Mouse (Mus musculus) common myeloid progenitor, adult 5-6 weeks (primary cell): ENCODE data around the gene Abhd2. TPM values are rescaled to one million over a fixed set of nuclear protein-coding genes. Genes with fewer than 3 reads are reported as not detected.

Source experiments
- ATAC-seq: replicated peaks from 2 replicates; pipeline ENCODE4 v1.8.0; 2016; ENCODE audit warnings: low read depth, mild to moderate bottlenecking, moderate TSS enrichment, inconsistent platforms; ENCODE audit not compliant: poor library complexity, severe bottlenecking
- total RNA-seq: library from RNA; stranded (forward); fragments of 200-1000, 187-1606 nt; gene quantifications from 2 replicates; pipeline ENCODE4 v1.2.3, GENCODE M21; 2017

Abhd2 gene
- total RNA-seq, 1 experiment from 2014 or later: 32.5 TPM

GRCm38 (mm10) chr7:79285408-79285807 is 12.4 kb downstream of the Abhd2 start:
- no peak for ATAC-seq

- peak; percentile 45 for ATAC-seq
Observed at GRCm38 (mm10) chr7:79287226-79287625, 14.2 kb downstream of the Abhd2 start.

- no peak for ATAC-seq
Observed at GRCm38 (mm10) chr7:79287928-79288327, 14.9 kb downstream of the Abhd2 start.

GRCm38 (mm10) chr7:79288422-79288821 is 15.4 kb downstream of the Abhd2 start:
- ATAC-seq: no peak

- no peak for ATAC-seq
Observed at GRCm38 (mm10) chr7:79293605-79294232, 20.7 kb downstream of the Abhd2 start.

GRCm38 (mm10) chr7:79294449-79294980 is 21.5 kb downstream of the Abhd2 start:
- peak; percentile 63 for ATAC-seq

GRCm38 (mm10) chr7:79295196-79295826 is 22.3 kb downstream of the Abhd2 start:
- no peak for ATAC-seq

- ATAC-seq: no peak
Observed at GRCm38 (mm10) chr7:79298681-79299080, 25.7 kb downstream of the Abhd2 start.

- no peak for ATAC-seq
Observed at GRCm38 (mm10) chr7:79299548-79299947, 26.5 kb downstream of the Abhd2 start.

- peak; percentile 50 for ATAC-seq
Observed at GRCm38 (mm10) chr7:79300432-79301151, 27.6 kb downstream of the Abhd2 start.

GRCm38 (mm10) chr7:79302145-79302544 is 29.1 kb downstream of the Abhd2 start:
- no peak for ATAC-seq

GRCm38 (mm10) chr7:79302586-79302985 is 29.6 kb downstream of the Abhd2 start:
- ATAC-seq: no peak

GRCm38 (mm10) chr7:79303183-79303761 is 30.3 kb downstream of the Abhd2 start:
- ATAC-seq: no peak

GRCm38 (mm10) chr7:79308455-79309030 is 35.5 kb downstream of the Abhd2 start:
- ATAC-seq: no peak

- no peak for ATAC-seq
Observed at GRCm38 (mm10) chr7:79309247-79310190, 36.5 kb downstream of the Abhd2 start.

- no peak for ATAC-seq
Observed at GRCm38 (mm10) chr7:79310191-79310555, 37.2 kb downstream of the Abhd2 start.

- no peak for ATAC-seq
Observed at GRCm38 (mm10) chr7:79311420-79311988, 38.5 kb downstream of the Abhd2 start.

GRCm38 (mm10) chr7:79312246-79312645 is 39.2 kb downstream of the Abhd2 start:
- ATAC-seq: no peak

GRCm38 (mm10) chr7:79313519-79314059 is 40.6 kb downstream of the Abhd2 start:
- peak; percentile 5; the same call in 1 of the 2 replicates for ATAC-seq
